Mouse (Mus musculus) urinary bladder, postnatal 10 days (tissue): Measurements from ENCODE around the gene Tmem217.

Source experiments
- DNase-seq: peaks from one replicate; pipeline ENCODE4 v3.0.0; 2022; ENCODE audit warnings: low spot score

The Tmem217 gene

DNA sequence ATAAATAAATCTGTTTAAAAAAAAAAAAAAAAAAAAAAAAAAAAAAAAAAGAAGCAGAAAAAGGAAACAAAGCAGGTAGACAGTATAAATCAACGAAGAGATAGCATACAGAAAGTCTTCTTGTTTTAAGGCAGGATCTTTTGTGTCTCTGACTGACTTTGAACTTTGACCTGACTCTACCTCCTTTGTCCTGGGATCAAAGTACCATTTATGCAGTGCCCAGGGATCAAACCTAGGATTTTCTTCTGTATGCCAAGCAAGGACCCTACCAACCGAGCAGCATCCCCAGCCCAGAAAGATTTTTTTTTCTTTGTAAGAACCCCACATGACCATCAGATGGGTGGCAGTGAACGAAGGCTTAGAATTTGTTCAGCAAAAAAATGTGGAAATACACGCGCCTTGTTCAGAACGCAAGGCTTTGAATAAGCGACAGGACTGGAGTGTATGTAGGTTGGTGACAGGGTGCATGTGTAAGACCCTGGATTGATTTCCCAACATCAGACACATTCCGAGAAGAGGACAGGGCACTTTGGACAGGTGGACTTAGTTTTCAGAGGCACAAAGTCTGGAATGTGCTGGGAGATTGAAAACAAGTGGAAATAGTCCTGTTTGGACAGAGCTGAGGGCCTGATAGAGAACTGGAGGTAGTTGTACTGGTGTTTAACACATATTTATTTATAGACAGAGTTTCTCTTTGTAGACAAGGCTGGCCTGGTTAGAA, 63.8 kb downstream of the Tmem217 start:
- DNase-seq, result no peak

DNA sequence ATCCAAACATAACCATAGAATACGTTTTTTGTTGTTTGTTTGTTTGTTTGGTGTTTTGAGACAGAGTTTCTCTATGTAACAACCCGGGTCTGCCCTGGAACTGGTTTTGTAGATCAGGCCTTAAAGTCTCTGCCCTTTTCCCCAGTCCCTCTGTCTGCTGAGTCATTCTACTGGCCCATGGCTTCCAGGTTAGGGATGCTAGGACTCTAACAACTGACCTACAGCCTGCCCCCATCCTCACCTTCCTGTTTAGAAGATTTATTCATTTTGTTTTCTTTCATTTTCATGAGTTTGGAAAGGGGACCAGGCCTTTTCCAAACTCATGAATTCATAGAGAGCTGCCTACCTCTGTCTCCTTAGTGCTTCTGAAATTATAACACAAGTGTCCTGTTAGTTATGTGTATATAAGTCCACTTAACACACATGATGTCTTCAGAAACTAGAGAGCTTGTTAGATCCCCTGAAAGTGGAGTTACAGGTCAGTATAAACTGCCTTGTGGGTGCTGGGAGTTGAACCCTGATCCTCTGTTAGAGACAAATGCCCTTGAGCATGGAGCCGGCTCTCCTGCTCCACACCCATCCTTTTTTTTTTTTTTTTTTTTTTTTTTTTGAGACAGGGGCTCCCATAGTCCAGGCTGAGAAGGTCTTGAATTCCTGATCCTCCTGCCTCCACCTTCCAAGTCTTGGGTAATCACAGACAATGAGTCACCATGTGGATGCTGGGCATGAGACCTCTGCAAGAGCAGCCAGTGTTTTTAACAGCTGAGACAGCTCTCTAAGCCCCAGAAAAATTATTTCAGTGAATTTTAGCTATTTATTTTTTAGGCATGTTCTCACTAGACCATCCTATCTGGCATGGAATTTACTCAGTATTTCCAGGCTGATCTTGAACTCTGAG, 66.6 kb downstream of the Tmem217 start:
- no peak for DNase-seq

DNA sequence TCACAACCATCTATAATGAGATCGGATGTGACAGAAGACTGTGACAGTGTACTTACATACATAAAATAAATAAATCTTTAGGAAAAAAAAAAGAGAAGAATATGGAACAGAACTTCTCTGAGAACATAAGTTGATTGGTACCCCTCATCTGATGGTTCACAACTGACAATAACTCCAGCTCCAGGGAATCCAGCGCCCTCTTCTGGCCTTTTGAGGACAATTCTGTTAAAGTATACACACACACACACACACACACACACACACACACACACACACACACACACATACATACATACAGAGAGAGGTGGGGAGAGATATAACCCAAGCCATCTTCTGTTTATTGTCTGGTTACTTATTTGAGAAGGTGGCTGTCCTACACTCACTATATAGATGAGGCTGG, 67.8 kb downstream of the Tmem217 start:
- DNase-seq, result no peak

DNA sequence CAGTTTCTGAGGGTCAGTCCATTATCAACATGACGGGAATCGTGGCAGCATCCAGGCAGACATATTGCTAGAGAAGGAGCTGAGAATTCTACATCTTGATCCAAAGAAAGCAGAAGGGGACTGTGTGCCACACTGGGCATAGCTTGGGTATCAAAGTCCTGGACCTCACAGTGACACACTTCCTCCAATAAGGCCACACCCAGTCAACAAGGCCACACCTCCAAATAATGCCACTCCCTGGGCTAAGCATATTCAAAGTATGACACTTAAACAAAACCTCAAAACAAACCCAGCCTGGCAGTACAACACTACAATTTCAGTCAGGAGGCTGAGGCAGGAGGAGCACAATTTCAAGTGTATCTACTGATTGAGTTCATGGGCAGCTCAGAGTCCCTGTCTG, 68.9 kb downstream of the Tmem217 start:
- no peak for DNase-seq

DNA sequence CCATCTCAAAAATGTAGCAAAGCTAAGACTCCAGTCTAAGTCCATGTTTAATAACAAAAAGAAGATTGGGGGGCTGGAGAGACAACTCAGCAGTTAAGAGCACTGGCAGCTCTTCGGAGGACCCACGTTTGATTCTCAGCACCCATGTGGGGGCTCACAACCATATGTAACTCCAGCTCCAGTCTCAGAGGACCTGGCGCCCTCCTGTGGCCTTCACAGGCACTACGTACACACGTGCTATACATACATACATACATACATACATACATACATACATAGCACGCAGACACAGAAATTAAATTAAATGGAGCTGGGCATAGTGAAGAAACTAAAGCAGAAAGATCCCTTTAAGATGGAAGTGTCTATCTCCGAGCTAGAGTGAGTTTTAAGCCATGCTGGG, 69.6 kb downstream of the Tmem217 start:
- DNase-seq, result no peak

DNA sequence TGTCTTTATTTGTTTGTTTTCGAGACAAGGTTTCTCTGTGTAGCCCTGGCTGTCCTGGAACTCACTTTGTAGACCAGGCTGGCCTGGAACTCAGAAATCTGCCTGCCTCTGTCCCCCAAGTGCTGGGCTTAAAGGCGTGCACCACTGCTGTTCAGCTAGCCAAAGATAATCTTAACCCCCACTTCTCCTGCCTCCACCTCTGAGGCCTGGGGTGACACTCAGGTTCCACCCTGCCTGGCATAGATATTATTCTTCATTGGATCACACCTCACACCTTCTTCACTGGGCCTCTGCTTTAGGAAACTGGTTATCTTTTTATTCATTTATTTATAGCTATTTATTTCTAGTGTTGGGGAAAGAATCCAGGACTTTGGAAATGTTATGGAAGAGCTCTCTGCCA, 71.9 kb downstream of the Tmem217 start:
- DNase-seq, result no peak

DNA sequence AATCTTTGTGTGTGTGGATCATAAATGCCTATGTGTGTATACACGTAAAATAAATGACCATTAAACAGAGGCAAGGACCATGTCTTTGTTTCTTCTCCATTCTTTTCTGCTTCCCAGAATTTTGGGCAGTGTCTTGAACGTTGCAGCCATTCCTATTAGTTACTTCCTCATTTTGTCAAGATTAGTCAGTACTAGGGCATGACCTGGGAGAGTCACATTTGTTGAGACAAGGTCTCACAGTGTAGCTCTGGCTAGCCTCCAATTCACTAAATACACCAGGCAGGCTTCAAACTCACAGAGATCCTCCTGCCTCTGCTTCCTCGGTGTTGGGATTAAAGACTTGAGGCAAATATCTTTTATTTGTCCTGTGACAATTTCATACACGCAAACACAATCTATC, 73.9 kb downstream of the Tmem217 start:
- no peak for DNase-seq

DNA sequence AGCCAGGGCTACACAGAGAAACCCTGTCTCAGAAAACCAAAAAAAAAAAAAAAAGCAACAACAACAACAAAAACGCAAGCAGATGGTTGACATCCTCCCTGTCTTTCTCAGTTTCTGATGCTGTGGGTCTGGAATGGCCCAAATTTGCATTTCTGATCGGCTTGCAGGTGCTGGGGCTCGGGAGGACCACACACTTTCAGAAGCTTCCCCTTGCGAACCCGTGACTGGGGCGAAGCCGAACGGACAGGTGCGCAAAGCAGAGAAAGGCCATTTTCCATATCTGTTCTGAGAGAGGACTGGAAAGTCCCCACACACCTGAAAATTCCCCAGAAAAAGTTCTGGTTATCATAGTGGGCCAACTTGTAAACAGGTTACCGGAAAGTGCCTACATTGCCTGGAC, 74.8 kb downstream of the Tmem217 start:
- DNase-seq, result no peak

DNA sequence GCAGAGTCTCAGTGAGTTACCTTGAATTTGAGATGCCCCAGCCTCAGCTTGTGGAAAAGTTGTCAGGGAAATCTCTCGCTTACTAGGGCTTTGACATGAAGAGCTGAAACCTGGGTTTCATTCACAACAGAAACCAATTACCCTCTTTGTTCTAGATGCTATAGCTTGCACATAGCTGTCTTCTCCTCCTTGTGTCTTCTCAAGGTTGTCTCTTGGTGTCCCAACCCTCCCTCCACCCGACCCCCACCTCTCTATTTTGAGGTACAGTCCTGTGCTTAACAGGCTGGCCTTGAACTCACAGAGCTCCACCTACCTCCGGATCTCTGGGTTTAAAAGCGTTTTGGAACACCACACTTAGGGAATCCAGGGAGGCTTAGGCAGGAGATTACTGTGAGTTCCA, 75.7 kb downstream of the Tmem217 start:
- no peak for DNase-seq
